Mouse (Mus musculus): ENCODE data around the gene Ifitm5.
A peak's percentile ranks its signal among the peaks of the same experiment; 100 is the strongest.
"Not testable (repeated sequence)": the region's sequence is repeated elsewhere in the genome, so short reads cannot be mapped to it uniquely, and the experiment has no call there.

Ifitm5 gene

DNA sequence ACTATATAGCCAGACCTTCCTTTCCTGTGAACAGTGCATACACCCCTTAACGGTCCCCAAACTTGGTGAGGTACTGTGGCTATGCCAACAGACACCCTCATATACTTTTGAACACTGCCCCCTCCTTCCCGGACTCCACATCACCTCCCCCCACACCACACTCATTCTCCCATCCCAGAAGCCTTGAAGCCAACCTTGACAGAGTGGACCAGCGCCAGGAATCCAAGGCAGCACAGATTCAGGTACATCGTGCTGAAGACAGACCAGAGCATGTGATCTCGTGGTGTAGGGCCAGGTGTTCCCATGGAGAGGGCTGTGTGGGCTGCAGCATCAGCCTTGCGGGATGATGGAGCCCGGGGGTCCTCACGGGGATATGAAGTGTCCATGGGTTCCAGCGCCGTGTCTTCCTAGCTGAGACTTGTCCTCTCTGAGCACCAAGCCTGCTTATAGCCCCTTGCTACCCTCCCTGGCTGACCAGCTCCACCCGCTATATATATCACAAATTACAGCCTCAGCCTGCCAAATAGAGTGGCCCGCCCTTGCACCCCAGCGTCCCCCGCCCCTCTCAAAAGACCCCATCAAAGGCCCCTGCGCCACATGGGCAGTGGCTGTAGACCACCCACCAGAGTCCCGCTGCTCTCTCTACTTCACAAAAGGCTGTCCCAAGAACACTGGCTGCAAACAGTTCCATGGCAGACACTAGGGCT is at the start of gene Ifitm5:
TSS of gene Ifitm5 (minus strand) at position 468 of the 707 bp plus-strand sequence.
- Histone ChIP-seq H3K27me3 (ENCODE audit: control insufficient read depth, insufficient read depth, low read length, poor library complexity, severe bottlenecking) (no peaks in the 10 kb centered on the region), H3K36me3 (ENCODE audit: control insufficient read depth, insufficient read depth, low read length, poor library complexity, severe bottlenecking) (no peaks in the 10 kb centered on the region; the same call in 1 of the 2 replicates)
- DNase-seq (ENCODE audit: low read depth, low spot score), result no peak

DNA sequence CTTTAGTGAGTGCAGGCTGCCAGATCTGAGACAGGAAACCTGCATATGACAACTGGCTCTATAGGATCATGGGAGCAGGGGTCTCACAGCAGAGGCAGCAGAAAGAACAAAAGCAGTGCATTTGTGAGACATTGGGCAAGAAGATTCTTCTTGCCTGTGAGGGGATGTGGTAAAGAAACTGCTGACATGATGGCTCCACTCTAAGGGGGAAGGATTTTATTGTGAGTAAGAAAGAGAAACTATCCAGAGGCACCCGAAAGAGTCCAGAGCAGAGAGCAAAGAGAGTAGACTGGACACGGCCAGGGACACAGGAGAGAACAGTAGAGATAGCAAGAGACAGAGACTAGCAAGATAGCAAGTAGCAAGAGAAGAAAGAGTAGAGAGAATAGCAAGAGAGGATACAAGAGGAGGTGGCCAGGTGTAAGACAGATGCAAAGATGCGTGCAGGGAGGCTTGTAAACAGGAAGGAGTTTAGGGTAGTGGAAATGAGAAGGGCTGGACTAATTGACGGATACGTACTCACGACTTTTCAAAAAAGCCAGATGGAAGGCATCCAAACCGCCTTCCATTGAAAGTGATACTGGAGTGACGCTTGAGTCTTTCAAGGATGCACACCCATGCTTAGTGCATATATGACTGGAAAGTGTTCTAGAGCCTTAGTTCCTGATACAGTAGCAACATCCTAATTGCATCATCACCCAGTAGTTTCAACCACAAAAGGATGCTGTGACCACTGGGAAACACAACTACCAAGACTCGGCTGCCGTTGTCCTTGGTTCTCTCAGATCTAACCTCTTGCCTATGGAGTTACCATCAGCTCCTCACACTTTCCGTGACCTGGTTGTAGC is 49.0 kb upstream of the Ifitm5 start:
- Histone ChIP-seq H3K27me3 (ENCODE audit: control insufficient read depth, insufficient read depth, low read length, poor library complexity, severe bottlenecking) (no peaks in the 10 kb centered on the region), H3K36me3 (ENCODE audit: control insufficient read depth, insufficient read depth, low read length, poor library complexity, severe bottlenecking) (no peaks in the 10 kb centered on the region)
- DNase-seq (ENCODE audit: low read depth, low spot score), result peak; percentile 48

DNA sequence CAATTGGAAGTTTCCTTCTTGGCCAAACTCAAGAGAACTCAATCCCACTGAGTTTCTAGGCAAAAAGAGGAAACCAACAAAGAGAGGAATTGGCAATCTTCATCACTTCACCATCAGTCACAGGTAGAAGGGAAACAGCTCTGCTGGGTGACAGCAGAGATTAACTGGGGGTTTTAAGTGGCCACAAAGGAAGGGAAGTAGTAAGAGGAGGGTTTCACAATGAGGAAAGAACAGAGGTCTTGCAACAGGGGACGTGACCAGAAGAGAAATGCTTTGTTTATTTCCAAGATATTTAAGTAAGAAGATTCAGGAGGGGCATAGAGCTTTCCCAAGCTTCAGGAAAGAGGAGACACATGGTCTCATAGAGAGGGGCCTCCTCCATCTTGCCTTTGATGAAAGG is 47.7 kb upstream of the Ifitm5 start:
- Histone ChIP-seq H3K27me3 (ENCODE audit: control insufficient read depth, insufficient read depth, low read length, poor library complexity, severe bottlenecking) (no peaks in the 10 kb centered on the region), H3K36me3 (ENCODE audit: control insufficient read depth, insufficient read depth, low read length, poor library complexity, severe bottlenecking) (no peaks in the 10 kb centered on the region)
- no peak for DNase-seq (ENCODE audit: low read depth, low spot score)

DNA sequence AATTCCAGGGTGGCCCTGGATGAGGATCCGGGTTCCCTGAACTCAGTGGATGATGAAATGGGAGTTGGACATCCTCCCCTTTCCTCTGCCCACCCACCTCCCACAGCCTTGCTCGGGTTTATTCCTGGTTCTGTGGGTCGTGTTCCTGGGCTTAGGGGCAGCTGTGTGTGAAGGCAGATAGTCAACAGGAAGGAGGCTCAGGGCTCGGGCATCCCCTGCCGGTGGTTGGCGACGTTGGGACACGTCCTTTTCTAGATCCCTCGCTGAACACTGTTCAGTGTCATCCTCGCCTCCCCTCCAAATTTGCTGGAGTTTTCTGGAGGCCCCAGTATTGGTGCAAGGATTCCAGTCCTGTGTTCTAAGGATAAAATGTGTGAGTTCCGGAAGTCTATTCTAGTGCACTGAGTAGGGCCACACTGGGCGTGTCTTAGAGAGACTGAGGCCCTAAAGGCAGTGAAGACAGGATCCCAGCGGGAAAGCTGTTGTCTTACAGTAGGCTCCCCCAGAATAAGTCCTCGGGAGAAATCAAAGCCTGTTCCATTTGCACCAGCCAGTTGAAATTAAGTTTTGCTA is 41.1 kb upstream of the Ifitm5 start:
- Histone ChIP-seq H3K36me3 (ENCODE audit: control insufficient read depth, insufficient read depth, low read length, poor library complexity, severe bottlenecking) (no peaks in the 10 kb centered on the region), H3K27me3 (ENCODE audit: control insufficient read depth, insufficient read depth, low read length, poor library complexity, severe bottlenecking) (no peaks in the 10 kb centered on the region)
- DNase-seq (ENCODE audit: low read depth, low spot score), result peak; percentile 30

DNA sequence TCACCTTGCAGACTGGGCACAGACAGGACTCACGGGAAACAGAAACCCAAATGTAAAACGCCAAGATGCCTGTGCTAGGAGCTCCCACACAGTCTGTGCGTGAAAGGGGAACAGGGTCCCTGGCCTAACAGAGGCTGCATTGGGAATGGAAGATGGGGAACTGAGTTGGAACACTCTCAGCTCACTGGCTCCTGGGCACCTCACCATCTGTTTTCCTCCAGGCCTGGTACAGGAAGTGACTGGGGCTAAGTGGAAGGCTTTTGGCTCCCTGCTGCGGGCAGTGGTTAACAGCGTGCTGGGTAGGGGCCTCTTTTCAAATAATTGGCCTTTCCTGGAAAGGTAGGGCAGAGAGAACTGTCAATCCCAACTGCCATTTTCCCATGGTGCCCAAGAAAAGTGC is 40.5 kb upstream of the Ifitm5 start:
- no peaks in the 10 kb centered on the region for H3K27me3 ChIP-seq (ENCODE audit: control insufficient read depth, insufficient read depth, low read length, poor library complexity, severe bottlenecking)
- no peaks in the 10 kb centered on the region for H3K36me3 ChIP-seq (ENCODE audit: control insufficient read depth, insufficient read depth, low read length, poor library complexity, severe bottlenecking)
- DNase-seq (ENCODE audit: low read depth, low spot score), result no peak

DNA sequence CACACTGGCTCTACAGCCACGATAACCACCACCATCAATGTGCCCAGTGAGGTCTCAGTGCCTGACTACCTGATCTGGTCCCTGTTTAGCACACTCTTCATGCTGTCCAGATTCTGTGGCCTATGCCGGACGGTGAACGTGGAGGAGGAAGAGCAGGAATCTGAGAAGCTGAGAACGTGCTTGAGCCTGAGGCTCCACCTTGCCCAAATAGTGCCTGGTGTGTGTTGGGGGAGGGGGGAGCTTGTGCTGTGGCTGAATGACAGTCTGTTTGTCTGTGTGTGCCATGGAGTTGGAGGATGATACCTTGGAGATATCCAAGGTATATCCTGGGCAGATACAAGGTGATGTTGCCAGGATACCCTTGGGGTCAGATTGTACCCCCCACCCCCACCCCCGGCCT is 40.1 kb upstream of the Ifitm5 start:
- DNase-seq (ENCODE audit: low read depth, low spot score), result no peak
- Histone ChIP-seq H3K27me3 (ENCODE audit: control insufficient read depth, insufficient read depth, low read length, poor library complexity, severe bottlenecking) (no peaks in the 10 kb centered on the region), H3K36me3 (ENCODE audit: control insufficient read depth, insufficient read depth, low read length, poor library complexity, severe bottlenecking) (no peaks in the 10 kb centered on the region)

DNA sequence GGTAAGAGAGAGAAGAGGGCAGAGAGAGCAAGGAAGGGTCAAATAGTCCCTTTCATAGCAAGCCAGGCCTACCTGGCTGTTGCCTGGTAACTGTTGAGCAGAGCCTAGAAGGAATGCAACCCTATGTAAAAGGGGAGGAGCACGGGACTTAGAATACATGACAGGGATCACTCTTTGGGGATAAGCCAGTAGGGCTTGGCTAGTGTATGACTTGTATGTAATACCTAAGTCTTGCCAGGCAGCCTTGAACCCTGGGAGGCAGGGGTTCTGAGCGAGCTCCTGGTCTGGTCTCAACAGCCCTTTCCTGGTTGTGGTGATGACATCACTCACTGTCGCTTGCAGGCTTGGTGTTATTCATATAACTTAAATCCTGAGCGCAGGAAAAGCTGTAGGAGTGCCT is 38.9 kb upstream of the Ifitm5 start:
- H3K36me3 ChIP-seq (ENCODE audit: control insufficient read depth, insufficient read depth, low read length, poor library complexity, severe bottlenecking), result no peaks in the 10 kb centered on the region
- no peaks in the 10 kb centered on the region for H3K27me3 ChIP-seq (ENCODE audit: control insufficient read depth, insufficient read depth, low read length, poor library complexity, severe bottlenecking)
- no peak for DNase-seq (ENCODE audit: low read depth, low spot score)

DNA sequence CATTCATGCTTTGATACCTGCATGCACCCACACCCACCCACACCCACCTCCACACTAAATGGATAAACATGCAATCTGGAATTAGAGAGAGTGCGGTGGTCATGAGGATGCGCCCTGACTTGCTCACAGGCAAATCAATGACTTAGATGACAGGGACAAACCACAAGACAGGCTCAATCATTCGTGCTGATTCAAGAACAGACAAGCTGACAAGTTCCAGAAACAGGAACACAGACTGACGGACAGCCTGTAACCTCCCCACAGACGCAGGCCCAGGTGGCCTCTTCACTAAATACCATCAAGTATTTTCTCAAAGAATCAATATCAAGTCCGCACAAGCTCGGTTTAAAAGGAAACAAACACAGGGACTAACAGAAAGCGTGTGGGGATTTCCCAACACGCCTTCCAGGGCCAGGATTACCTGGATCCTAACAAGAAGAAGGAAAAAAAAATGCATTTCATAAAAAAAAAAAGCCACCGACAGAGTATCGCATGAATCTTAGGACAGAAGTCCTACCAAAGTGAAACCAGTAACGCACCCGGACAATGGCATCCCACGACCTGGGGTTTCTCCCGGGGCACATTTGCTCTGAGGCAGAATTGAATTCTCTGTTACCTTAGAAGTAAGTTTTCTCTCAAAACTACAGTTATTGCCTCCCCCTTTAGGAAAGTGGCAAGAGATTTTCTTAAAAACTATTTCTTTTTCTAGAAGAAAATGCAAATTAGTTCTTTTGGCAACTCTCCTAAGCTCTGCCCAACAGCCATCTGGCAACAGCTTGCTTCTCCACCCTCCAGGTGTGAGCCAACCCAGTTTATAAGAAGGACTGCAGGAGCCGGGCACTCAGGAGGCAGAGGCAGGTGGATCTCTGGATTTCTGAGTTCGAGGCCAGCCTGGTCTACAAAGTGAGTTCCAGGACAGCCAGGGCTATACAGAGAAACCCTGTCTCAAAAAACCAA is 37.4 kb upstream of the Ifitm5 start:
- Histone ChIP-seq H3K27me3 (ENCODE audit: control insufficient read depth, insufficient read depth, low read length, poor library complexity, severe bottlenecking) (no peaks in the 10 kb centered on the region), H3K36me3 (ENCODE audit: control insufficient read depth, insufficient read depth, low read length, poor library complexity, severe bottlenecking) (no peaks in the 10 kb centered on the region)
- DNase-seq (ENCODE audit: low read depth, low spot score), result no peak

DNA sequence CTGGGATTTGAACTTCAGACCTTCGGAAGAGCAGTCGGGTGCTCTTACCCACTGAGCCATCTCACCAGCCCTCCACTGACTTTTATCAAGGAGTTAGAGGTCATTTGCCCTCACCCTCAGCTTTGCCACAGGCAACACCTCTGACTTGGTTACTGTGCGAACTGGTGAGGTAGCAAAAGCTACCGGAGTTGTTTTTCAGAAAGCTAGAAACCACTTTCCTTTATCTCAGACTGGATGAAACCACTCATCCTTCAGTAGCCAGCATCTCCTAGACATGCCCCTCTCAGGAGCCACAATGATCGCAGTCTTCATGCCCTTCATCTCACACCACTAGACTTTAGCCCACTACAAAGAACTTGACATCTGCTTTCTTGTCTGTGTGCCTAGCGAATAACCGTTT is 32.9 kb upstream of the Ifitm5 start:
- Histone ChIP-seq H3K27me3 (ENCODE audit: control insufficient read depth, insufficient read depth, low read length, poor library complexity, severe bottlenecking) (no peaks in the 10 kb centered on the region), H3K36me3 (ENCODE audit: control insufficient read depth, insufficient read depth, low read length, poor library complexity, severe bottlenecking) (no peaks in the 10 kb centered on the region)
- no peak for DNase-seq (ENCODE audit: low read depth, low spot score)

DNA sequence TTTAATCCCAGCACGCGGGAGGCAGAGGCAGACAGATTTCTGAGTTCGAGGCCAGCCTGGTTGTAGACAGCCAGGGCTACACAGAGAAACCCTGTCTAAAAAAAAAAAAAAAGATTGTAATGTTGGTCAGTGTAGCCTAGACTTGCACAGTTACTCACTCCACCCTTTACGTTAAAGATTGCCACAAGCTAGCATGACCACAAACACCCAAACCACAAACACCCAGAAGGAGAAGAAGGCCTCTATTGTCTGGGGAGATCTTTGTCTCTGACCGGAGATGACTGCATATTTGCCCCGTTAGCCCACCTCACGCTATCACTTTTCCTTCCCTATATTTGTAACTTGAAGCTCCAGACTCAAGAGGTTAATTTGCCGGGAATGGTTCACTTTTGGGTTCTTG is 31.6 kb upstream of the Ifitm5 start:
- Histone ChIP-seq H3K27me3 (ENCODE audit: control insufficient read depth, insufficient read depth, low read length, poor library complexity, severe bottlenecking) (no peaks in the 10 kb centered on the region), H3K36me3 (ENCODE audit: control insufficient read depth, insufficient read depth, low read length, poor library complexity, severe bottlenecking) (no peaks in the 10 kb centered on the region)
- no peak for DNase-seq (ENCODE audit: low read depth, low spot score)

DNA sequence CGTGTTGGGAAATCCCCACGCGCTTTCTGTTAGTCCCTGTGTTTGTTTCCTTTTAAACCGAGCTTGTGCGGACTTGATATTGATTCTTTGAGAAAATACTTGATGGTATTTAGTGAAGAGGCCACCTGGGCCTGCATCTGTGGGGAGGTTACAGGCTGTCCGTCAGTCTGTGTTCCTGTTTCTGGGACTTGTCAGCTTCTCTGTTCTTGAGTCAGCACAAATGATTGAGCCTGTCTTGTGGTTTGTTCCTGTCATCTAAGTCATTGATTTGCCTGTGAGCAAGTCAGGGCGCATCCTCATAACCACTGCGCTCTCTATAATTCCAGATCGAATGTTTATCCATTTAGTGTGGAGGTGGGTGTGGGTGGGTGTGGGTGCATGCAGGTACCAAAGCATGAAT is 26.6 kb upstream of the Ifitm5 start:
- H3K36me3 ChIP-seq (ENCODE audit: control insufficient read depth, insufficient read depth, low read length, poor library complexity, severe bottlenecking); H3K27me3 ChIP-seq (ENCODE audit: control insufficient read depth, insufficient read depth, low read length, poor library complexity, severe bottlenecking); DNase-seq (ENCODE audit: low read depth, low spot score): not testable (repeated sequence)

DNA sequence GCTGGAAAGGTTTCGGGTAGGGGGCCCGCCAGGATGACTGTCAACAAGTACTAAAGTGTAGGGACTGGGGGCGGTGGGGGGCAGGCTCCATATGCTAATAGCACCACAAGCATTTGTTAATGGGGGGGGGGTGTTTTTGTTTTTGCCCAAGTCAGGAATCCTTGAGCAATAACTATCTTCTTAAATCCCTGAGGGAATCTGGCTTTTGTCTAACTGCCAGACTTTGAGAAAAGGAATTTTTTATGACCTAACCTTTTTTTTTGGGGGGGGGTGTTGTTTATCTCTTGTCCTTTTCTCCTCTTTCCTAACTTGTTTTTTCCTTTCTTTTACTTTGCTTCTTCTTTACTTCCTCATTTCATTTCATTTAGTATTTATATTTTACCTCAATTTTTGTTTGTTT is 25.4 kb upstream of the Ifitm5 start:
- Histone ChIP-seq H3K27me3 (ENCODE audit: control insufficient read depth, insufficient read depth, low read length, poor library complexity, severe bottlenecking) (no peaks in the 10 kb centered on the region), H3K36me3 (ENCODE audit: control insufficient read depth, insufficient read depth, low read length, poor library complexity, severe bottlenecking) (no peaks in the 10 kb centered on the region)
- no peak for DNase-seq (ENCODE audit: low read depth, low spot score)

DNA sequence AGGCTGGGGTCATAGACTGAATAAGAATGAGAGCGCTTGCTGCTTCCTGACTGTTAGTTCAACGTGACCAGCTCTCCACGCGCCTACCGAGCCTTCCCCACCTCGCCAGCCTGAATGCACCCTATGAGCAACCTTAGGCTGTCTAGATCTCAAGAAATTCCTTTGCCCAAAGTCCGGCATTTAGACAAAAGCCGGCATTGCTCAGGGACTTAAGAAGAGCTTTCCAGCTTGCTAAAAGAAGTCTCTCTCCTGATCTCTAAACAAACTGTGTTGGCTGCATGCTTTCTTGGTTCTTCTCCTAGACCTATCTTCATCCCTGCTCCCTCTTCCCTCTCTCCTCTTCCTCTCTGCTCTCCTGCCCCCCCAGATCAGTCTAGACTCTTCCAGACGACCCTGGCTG is 24.8 kb upstream of the Ifitm5 start:
- Histone ChIP-seq H3K27me3 (ENCODE audit: control insufficient read depth, insufficient read depth, low read length, poor library complexity, severe bottlenecking) (no peaks in the 10 kb centered on the region), H3K36me3 (ENCODE audit: control insufficient read depth, insufficient read depth, low read length, poor library complexity, severe bottlenecking) (no peaks in the 10 kb centered on the region)
- DNase-seq (ENCODE audit: low read depth, low spot score), result no peak

DNA sequence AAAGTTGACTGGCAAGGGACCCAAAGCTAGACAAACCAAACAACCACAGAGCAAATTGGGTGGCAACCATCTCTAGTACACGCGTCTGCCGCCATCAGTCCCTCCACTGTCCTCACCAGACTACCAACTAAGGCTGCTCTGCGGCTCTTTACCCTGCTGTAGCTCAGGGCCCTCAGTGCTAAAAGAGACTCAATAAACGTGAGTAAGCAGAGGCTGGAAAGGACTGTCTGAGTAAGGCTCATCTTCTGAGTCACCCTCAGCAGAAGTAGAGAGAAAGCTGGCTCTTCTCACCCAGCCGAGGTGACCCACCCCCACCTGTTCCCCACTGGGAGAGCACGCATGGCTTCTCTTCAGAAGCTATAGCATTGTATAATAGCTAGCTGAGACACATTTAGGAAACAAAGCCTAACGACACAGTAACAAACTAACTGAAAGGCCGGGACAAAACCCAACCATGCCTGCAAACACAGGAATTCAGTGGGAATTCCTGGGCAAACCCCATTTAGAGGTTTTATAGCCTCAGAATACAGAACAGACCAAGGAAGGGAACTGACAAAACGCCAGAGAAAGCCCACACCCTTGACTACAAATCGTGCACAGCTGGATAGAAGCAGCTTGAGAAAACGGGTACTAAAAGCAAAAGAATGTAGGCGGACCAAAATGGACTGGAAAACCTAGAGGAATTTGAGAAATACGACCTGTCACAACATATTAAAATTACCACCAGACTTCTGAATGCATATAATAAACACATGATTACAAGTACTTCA is 23.5 kb upstream of the Ifitm5 start:
- Histone ChIP-seq H3K36me3 (ENCODE audit: control insufficient read depth, insufficient read depth, low read length, poor library complexity, severe bottlenecking) (no peaks in the 10 kb centered on the region), H3K27me3 (ENCODE audit: control insufficient read depth, insufficient read depth, low read length, poor library complexity, severe bottlenecking) (no peaks in the 10 kb centered on the region)
- no peak for DNase-seq (ENCODE audit: low read depth, low spot score)

Data from splenic B cell, adult 2 months (primary cell).